Mouse (Mus musculus): ENCODE measurements around the gene Grik3. TPM values are rescaled to one million over a fixed set of nuclear protein-coding genes. Genes with fewer than 3 reads are reported as not detected.

Grik3 gene
- total RNA-seq, 1 experiment from 2014 or later, result 0.39 TPM

DNA sequence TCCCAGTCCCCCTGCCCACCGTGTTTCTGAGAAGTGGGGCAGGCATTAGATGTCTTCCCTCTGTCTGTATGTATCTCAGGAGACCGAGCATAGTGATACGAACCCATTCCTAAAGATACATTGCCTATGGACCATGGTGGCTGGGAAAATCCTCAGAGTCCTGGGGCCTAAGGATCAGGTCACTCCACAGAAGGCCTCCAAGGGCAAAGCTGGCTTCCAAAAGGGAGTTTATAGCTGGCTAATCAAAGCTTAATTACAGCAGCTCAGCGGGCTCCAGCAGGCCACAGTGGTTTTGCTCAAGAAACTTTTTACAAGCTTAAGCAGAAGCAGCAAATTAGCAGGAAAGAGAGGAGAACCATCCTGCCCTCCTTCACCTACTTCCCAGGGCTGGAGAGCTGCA, 237.1 kb downstream of the Grik3 start:
- no peak for DNase-seq

DNA sequence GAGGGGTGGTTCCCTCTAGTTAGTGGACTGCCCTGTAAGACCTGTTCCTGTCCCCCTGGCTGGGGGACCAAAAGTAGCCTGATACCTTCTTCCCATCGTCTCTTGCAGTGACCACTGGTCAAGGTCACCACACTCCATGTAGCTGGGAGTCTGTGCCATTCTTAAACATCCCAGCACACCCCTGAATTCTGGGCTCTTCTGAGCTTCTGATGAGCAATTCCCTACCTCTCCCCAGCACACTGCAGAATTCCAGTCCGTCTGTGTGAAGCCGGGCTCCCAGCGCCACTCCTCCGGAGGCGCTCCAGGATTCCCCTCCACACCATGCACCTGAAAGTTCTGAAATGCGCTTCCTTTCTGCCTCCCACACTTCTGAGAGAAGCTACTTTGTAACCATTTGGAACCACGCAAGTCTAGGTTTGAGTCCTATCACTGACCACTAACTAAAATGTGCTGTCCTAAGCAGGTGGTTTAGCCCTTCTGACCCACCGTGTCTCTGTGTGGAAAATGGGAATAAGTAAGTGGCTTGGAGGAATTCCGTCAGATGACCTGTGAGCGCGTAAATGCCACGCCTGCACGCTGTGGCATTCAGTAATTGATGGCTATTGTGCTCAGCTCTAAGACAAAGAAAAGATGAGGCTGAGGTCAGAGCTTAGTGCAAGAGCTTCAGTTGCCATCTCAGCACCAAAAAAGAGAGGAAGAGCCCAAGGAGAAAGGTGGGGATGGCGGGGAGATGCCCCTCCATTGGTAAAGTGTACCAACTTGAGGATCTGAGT, 237.8 kb downstream of the Grik3 start:
- no peak for DNase-seq

DNA sequence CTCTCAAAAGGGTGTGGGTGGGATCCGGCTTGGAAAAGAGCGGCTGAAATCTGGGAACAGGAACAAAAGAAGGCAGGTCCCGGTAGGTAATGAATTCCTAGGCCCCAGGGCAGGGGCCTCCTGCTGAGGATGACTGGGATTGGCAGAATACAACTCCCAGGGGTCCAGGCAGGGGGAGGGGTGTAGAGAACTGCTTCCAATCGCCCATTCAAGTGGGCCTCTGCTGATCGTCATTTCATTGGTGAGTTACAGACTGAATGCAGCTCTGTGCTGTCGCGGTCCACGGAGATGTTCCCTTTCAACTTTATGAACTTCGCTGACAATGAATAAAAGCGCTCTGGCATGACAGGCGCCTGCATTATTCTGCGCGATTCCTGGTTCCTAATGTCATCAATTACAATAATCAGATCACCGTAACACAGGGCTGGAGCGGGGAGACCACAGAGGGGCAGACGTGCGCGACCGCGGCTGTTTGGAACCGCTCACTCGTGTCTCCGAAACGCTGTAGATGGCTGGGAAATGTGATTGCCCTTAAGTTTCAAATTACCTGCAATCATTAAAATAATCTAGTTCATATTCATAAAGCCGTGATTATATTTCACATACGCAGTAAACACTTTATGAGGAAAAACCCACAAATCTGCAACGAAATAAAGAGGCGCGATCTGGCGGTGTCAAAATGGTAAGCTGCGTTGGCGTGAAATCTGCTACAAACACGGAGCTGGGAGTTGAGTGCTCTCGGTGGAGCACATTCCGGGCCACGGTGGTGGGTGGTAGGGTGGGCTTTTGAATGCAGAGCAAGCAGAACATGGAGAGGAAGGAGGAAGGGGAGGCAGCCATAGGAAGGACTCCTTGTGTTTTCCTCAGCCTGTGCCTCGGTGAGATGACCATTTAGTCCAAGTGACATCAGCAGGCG, 239.1 kb downstream of the Grik3 start:
- DNase-seq, result no peak

DNA sequence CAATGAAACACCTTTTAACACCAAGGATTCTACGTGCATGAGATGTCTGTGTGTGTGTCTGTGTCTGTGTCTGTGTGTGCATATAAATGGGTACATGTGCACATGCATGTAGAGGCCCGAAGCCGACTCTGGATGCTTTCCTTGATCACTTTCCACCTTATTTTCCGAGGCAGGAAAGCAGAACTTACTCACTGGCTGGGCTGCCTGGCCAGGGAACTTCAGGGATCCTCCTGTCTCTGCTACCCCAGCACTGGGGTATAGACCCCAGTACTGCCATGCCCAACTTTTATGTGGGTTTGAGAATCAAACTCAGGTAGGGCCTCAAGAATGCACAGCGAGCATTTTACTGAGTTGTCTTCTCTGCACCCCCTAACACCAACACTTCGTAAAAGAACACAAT, 240.3 kb downstream of the Grik3 start:
- DNase-seq, result no peak

DNA sequence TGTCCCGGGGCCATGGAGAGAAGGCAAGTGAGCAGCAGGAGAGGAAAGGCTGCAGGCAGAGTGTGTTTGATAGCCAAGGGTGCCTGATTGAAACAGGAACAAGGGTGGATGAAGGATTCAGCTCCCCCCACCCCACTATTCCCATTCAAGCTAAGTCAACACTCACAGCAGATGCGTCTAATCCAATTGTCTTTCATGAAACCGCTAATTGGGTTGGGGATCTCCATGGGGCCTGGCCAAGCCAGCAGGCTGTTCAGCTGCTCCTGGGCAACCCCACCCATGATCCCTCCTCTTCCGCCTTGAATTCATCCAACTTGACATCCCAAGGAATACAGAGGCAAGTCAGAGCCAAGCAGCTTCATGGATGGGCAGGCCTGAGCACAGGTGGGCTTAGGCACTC, 246.3 kb downstream of the Grik3 start:
- DNase-seq, result no peak

DNA sequence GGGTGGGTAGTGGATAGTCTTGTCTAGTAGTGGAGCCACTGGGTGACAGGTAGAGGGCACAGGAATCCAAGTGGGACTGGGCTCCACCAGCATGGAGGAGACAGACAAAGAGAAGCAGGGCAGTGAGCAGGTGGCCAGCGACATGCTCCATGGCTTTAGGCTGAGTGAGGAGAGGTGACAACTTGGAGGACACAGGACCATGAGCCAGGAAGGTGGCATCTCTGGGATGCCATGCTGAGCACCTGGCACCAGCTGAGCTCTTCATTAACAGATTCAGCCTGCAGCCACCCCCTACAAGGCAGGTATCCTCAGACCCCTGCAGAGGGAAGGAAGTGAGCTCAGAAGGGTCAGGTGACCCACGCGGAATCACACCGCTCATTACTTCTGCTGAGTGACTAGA, 248.3 kb downstream of the Grik3 start:
- DNase-seq, result no peak

DNA sequence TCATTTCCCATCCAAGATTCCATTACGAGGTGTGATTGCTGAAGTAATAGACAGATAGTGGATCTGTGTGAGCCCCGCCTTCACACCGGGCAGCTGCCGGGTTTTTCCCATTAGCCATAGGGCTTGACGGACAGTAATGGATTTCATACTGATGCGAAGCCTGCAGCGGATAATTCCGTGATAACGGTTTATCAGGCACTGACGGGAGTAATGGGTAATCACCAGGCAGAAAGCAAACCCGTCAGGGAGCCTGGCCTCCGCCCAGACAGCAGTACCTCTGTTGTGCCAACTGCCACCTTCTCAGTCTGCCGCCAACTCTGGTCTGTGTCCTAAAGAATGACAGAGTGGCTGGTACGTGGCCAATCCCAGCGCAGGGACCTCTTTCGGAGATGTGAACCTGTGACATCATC, 251.7 kb downstream of the Grik3 start:
- DNase-seq, result no peak

DNA sequence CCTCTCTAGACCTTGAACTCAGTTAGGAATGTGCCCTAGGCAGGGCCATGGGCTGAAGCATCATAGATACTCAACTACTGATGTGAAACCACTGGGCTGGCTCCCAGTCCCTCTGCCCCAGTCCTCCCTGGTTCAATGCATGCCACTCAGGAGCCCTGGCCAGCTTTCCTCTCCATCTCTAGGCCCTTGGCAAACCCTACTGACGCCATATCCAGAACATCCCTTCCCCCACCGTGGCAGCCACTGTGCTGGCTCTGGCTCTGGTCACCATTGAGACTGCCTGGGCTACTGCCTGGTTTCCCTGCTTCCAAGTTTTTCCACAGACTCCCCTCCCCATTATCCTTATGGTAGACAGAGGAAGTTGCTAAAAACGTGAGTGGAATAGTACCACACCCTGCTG, 255.4 kb downstream of the Grik3 start:
- DNase-seq, result no peak

DNA sequence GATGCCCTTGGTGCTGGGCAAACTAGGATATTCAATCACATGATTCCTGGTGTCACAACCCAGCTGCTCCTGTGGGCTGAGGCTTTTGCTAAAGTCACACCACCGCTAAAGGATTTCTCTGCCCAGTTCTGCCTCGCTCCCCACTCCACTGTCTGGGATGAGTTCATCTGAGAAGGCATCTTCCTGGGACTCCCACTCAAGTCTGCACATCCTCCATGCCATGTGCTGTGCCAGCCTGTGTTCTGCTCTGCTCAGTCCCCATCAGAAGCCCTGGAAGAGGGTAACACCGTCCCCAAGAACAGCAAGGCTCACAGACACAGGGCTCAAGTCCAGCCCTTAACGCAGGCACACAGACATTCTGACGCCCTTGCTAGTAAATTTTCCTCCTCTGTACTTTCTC, 265.9 kb downstream of the Grik3 start:
- no peak for DNase-seq

DNA sequence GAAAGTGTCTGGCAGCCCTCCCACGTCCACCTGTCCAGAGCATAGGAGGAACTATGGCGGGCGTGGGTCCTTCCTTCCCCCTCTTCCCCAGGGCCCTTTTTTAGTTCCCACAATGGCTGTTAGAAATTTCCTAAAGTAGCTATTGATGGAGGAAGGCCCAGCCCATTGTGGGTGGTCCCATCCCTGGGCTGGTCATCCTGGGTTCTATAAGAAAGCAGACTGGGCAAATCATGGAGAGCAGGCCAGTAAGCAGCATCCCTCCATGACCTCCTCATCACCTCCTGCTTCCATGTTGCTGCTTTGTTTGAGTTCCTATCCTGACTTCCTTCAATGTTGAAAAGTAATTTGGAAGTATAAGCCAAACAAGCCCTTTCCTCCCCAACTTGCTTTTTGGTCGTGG, 269.8 kb downstream of the Grik3 start:
- DNase-seq, result no peak

DNA sequence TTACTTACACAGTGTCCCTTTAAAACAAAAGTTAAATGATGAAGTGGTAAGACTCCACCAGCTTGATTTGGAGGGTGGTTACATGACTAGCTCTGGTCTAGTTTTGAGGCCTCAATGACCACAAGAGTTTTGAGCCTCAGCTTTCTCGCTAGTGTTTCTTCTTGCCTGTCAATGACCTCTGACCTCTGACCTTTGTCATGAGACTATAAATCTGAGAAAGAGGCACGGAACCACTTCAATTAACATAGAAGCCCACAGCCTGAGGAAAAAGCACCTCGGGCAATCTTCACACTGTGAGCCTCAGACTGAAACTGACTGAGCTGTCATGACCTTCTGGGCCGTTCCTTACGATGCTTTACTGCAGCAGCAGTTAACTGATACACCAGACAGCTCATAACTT, 272.6 kb downstream of the Grik3 start:
- no peak for DNase-seq

Small RNAs within 50 kb of the gene (microRNA-seq; reads per million reads assigned to microRNA genes)
- 0 reads per million in 2 experiments for gene Mir692-2
